Mouse (Mus musculus): ENCODE measurements around the gene Pogk. TPM values are rescaled to one million over a fixed set of nuclear protein-coding genes. Genes with fewer than 3 reads are reported as not detected.

Gene Pogk
- total and polyA plus RNA-seq, 2 experiments from 2014 or later: 5.4 to 26.3 TPM

GRCm38 (mm10) chr1:166346906-166347305, 62.8 kb downstream of the Pogk start:
- no peak overlapping the region for H3K9ac ChIP-seq (replicated peaks; ENCODE audit: low read depth, low read length)
- ATAC-seq (ENCODE audit: insufficient read depth, low read depth): no peak
- WGBS: 70% methylated on average over 3 of the region's 3 CpGs
- no peak for DNase-seq (ENCODE audit: low spot score)
- no peaks in the 10 kb centered on the region for H3K27me3 ChIP-seq (ENCODE audit: control insufficient read depth, insufficient read depth, low read length)
- H3K4me2 ChIP-seq (ENCODE audit: low read depth, low read length): no peak overlapping the region
- TF ChIP-seq EP300 (IDR thresholded peaks at IDR 0.05; ENCODE audit: low read depth): no peak
- TF ChIP-seq CTCF (IDR thresholded peaks at IDR 0.05; ENCODE audit: low read depth): no peak
- H3K4me3 ChIP-seq (ENCODE audit: low read depth, low read length): no peak overlapping the region
- no peaks in the 10 kb centered on the region for H3K36me3 ChIP-seq (replicated peaks; ENCODE audit: control insufficient read depth, insufficient read depth, low read length)
- H3K4me1 ChIP-seq (ENCODE audit: control insufficient read depth, insufficient read depth): no peaks in the 10 kb centered on the region
- H3K27ac ChIP-seq (ENCODE audit: low read depth): no peak overlapping the region
- no peaks in the 10 kb centered on the region for H3K9me3 ChIP-seq (replicated peaks; ENCODE audit: control insufficient read depth, low read length)

- Histone ChIP-seq H3K4me1 (ENCODE audit: control insufficient read depth, insufficient read depth) (no peaks in the 10 kb centered on the region), H3K4me3 (ENCODE audit: low read depth, low read length) (no peak overlapping the region), H3K27ac (ENCODE audit: low read depth) (no peak overlapping the region), H3K9ac (replicated peaks; ENCODE audit: low read depth, low read length) (no peak overlapping the region), H3K36me3 (replicated peaks; ENCODE audit: control insufficient read depth, insufficient read depth, low read length) (no peaks in the 10 kb centered on the region), H3K4me2 (ENCODE audit: low read depth, low read length) (no peak overlapping the region), H3K9me3 (replicated peaks; ENCODE audit: control insufficient read depth, low read length) (no peaks in the 10 kb centered on the region), H3K27me3 (ENCODE audit: control insufficient read depth, insufficient read depth, low read length) (no peaks in the 10 kb centered on the region)
- 86% methylated on average over 6 of the region's 6 CpGs for WGBS
- no peak for ATAC-seq (ENCODE audit: insufficient read depth, low read depth)
- TF ChIP-seq CTCF (IDR thresholded peaks at IDR 0.05; ENCODE audit: low read depth): no peak
- TF ChIP-seq EP300 (IDR thresholded peaks at IDR 0.05; ENCODE audit: low read depth): no peak
- no peak for DNase-seq (ENCODE audit: low spot score)
These were observed 64.1 kb downstream of the Pogk start for GRCm38 (mm10) chr1:166345602-166346001.

- WGBS: 86% methylated on average over 8 of the region's 8 CpGs
These were observed 65.2 kb downstream of the Pogk start for GRCm38 (mm10) chr1:166344300-166345077.

GRCm38 (mm10) chr1:166343586-166343985, 66.1 kb downstream of the Pogk start:
- TF ChIP-seq EP300 (IDR thresholded peaks at IDR 0.05; ENCODE audit: low read depth) (no peak), CTCF (IDR thresholded peaks at IDR 0.05; ENCODE audit: low read depth) (no peak)
- Histone ChIP-seq H3K4me1 (ENCODE audit: control insufficient read depth, insufficient read depth) (no peaks in the 10 kb centered on the region), H3K4me2 (ENCODE audit: low read depth, low read length) (no peak overlapping the region), H3K27ac (ENCODE audit: low read depth) (no peak overlapping the region), H3K9me3 (replicated peaks; ENCODE audit: control insufficient read depth, low read length) (no peaks in the 10 kb centered on the region), H3K9ac (replicated peaks; ENCODE audit: low read depth, low read length) (no peak overlapping the region), H3K36me3 (replicated peaks; ENCODE audit: control insufficient read depth, insufficient read depth, low read length) (no peaks in the 10 kb centered on the region), H3K4me3 (ENCODE audit: low read depth, low read length) (no peak overlapping the region), H3K27me3 (ENCODE audit: control insufficient read depth, insufficient read depth, low read length) (no peaks in the 10 kb centered on the region)
- DNase-seq (ENCODE audit: low spot score) (no peak), ATAC-seq (ENCODE audit: insufficient read depth, low read depth) (no peak)
- 72% methylated on average over 5 of the region's 5 CpGs for WGBS

More at GRCm38 (mm10) chr1:166344300-166345077, 65.2 kb downstream of the Pogk start:
- Histone ChIP-seq H3K9me3 (replicated peaks; ENCODE audit: control insufficient read depth, low read length) (no peaks in the 10 kb centered on the region), H3K36me3 (replicated peaks; ENCODE audit: control insufficient read depth, insufficient read depth, low read length) (no peaks in the 10 kb centered on the region), H3K4me1 (ENCODE audit: control insufficient read depth, insufficient read depth) (no peaks in the 10 kb centered on the region), H3K4me2 (ENCODE audit: low read depth, low read length) (no peak overlapping the region), H3K27me3 (ENCODE audit: control insufficient read depth, insufficient read depth, low read length) (no peaks in the 10 kb centered on the region), H3K27ac (ENCODE audit: low read depth) (no peak overlapping the region), H3K4me3 (ENCODE audit: low read depth, low read length) (no peak overlapping the region), H3K9ac (replicated peaks; ENCODE audit: low read depth, low read length) (no peak overlapping the region)
- DNase-seq (ENCODE audit: low spot score) (no peak), ATAC-seq (ENCODE audit: insufficient read depth, low read depth) (no peak)
- TF ChIP-seq EP300 (IDR thresholded peaks at IDR 0.05; ENCODE audit: low read depth): no peak
- no peak for TF ChIP-seq CTCF (IDR thresholded peaks at IDR 0.05; ENCODE audit: low read depth)

- Histone ChIP-seq H3K36me3 (replicated peaks; ENCODE audit: control insufficient read depth, insufficient read depth, low read length) (no peaks in the 10 kb centered on the region), H3K27me3 (ENCODE audit: control insufficient read depth, insufficient read depth, low read length) (no peaks in the 10 kb centered on the region), H3K9me3 (replicated peaks; ENCODE audit: control insufficient read depth, low read length) (no peaks in the 10 kb centered on the region), H3K4me3 (ENCODE audit: low read depth, low read length) (no peak overlapping the region), H3K27ac (ENCODE audit: low read depth) (no peak overlapping the region), H3K9ac (replicated peaks; ENCODE audit: low read depth, low read length) (no peak overlapping the region), H3K4me2 (ENCODE audit: low read depth, low read length) (no peak overlapping the region), H3K4me1 (ENCODE audit: control insufficient read depth, insufficient read depth) (no peaks in the 10 kb centered on the region)
- TF ChIP-seq CTCF (IDR thresholded peaks at IDR 0.05; ENCODE audit: low read depth) (no peak), EP300 (IDR thresholded peaks at IDR 0.05; ENCODE audit: low read depth) (no peak)
- WGBS: 76% methylated on average over 1 of the region's 1 CpGs
- no peak for DNase-seq (ENCODE audit: low spot score)
- ATAC-seq (ENCODE audit: insufficient read depth, low read depth): no peak
These were observed 67.1 kb downstream of the Pogk start for GRCm38 (mm10) chr1:166342539-166342938.

- Histone ChIP-seq H3K4me3 (ENCODE audit: low read depth, low read length) (no peak overlapping the region), H3K36me3 (replicated peaks; ENCODE audit: control insufficient read depth, insufficient read depth, low read length) (no peaks in the 10 kb centered on the region), H3K9ac (replicated peaks; ENCODE audit: low read depth, low read length) (no peak overlapping the region), H3K27me3 (ENCODE audit: control insufficient read depth, insufficient read depth, low read length) (no peaks in the 10 kb centered on the region), H3K27ac (ENCODE audit: low read depth) (no peak overlapping the region), H3K4me1 (ENCODE audit: control insufficient read depth, insufficient read depth) (no peaks in the 10 kb centered on the region), H3K4me2 (ENCODE audit: low read depth, low read length) (no peak overlapping the region), H3K9me3 (replicated peaks; ENCODE audit: control insufficient read depth, low read length) (no peaks in the 10 kb centered on the region)
- no peak for TF ChIP-seq EP300 (IDR thresholded peaks at IDR 0.05; ENCODE audit: low read depth)
- no peak for TF ChIP-seq CTCF (IDR thresholded peaks at IDR 0.05; ENCODE audit: low read depth)
- no peak for DNase-seq (ENCODE audit: low spot score)
- no peak for ATAC-seq (ENCODE audit: insufficient read depth, low read depth)
- WGBS: 89% methylated on average over 2 of the region's 2 CpGs
These were observed 67.6 kb downstream of the Pogk start for GRCm38 (mm10) chr1:166342060-166342459.
